Mouse (Mus musculus) thymus, postnatal 25 days (tissue): Measurements from ENCODE around the gene Muc5b.

ENCODE experiments used
- DNase-seq: peaks from one replicate; pipeline ENCODE4 v3.0.0; 2022

Gene Muc5b

DNA sequence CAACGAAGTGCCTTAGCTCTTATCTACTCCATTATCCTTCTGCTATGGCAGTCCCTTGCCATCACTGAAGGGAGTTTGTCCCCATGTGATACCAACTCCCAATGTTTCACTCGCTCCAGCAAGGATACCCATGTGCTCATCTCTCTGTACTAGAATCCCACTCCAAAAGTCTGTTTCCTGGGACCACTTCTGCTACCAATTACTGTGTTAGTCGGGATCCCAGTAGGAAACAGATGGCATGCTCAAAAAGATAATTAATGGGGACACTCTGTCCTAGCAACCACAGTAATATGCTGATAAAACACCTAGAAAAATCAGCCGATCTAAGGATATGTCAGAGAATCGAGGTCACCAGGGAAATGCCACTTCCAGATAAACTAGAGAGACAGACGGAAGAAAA, 69.7 kb downstream of the Muc5b start:
- no peak for DNase-seq

DNA sequence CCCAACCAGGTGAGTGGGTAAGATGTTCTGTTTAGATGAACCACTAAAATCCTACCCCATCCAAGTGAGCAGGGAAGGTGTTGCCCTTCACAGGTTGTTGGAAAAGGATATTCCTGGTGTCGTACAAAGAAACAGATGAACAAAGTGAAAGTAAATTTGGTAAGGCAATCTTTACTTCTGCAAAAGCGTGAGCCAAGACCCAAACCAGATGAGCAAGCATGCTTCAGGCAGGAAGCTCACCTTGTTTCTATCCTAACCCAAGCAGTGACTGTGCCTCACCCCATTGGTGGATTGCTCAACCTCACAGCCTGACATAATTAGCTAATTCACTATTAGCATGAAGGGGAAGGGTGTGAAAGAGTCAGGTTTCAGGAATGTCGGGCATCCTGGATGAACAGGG, 72.4 kb downstream of the Muc5b start:
- no peak for DNase-seq

DNA sequence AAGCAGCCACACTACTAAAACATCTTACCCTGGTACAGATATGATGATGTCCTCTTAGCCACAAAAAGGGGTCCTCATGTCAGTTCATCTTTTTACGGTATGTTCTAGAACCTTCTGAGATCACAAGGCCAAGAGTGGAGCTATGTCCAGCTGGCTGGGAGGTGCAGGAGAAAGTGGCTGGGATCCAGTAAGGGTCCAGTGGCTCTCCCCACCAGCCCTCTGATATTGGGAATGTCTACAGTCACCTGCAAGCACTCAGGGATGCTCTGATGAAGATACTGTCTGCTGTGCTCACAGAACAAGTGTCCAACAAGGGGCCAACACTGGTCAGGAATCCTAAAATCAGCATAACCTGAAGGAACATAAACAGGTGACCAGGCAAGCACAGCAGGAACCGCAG, 79.5 kb downstream of the Muc5b start, which contains the start of gene Tollip:
TSS of gene Tollip (minus strand) at position 101 of the 400 bp plus-strand sequence.
- no peak for DNase-seq
